Mouse (Mus musculus): ENCODE measurements around the gene Trio. TPM values are rescaled to one million over a fixed set of nuclear protein-coding genes. Genes with fewer than 3 reads are reported as not detected.

Trio gene
- polyA plus RNA-seq, 1 experiment from 2014 or later = 64.8 TPM

DNA sequence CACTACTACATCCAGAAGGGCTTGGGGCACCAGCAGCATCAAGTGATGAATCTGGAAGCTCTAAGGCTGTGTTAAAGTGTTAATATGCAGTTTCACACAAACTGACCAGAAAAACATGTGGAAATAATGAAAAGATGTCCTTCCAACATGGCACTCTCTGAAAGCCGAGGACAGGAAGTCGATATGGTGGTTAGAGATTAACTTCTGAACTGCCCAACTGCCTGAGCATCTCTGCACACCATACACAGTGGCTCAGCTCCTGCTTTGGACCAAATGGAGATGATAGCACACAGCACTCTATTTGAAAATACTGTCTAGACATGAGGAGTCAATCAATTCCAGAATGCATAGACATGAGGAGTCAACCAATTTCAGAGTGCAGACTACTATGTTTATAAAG is 40.8 kb downstream of the Trio start:
- no peak overlapping the region for H3K4me3 ChIP-seq
- H3K9ac ChIP-seq = no peak overlapping the region
- no peaks in the 10 kb centered on the region for H3K27me3 ChIP-seq
- H3K4me1 ChIP-seq = peaks cover 56% of the 10 kb centered on the region
- H3K27ac ChIP-seq = no peak overlapping the region
- no peaks in the 10 kb centered on the region for H3K36me3 ChIP-seq
- WGBS = 59% methylated on average over 2 of the region's 2 CpGs
- H3K4me2 ChIP-seq (replicated peaks) = no peak overlapping the region
- no peaks in the 10 kb centered on the region for H3K9me3 ChIP-seq
- ATAC-seq (ENCODE audit: low FRiP score, low read depth) = no peak

GRCm38 (mm10) chr15:27981764-27982500 is 43.7 kb downstream of the Trio start:
- H3K4me3 ChIP-seq = no peak overlapping the region
- no peak overlapping the region for H3K9ac ChIP-seq
- H3K9me3 ChIP-seq = no peaks in the 10 kb centered on the region
- WGBS = 34% methylated on average over 13 of the region's 13 CpGs
- H3K4me2 ChIP-seq (replicated peaks) = peak overlapping the region; percentile 0; the same call in 1 of the 2 replicates
- peak; percentile 79 for ATAC-seq (ENCODE audit: low FRiP score, low read depth)
- H3K27ac ChIP-seq = peak overlapping the region; percentile 53
- H3K4me1 ChIP-seq = peaks cover 42% of the 10 kb centered on the region
- H3K36me3 ChIP-seq = no peaks in the 10 kb centered on the region
- no peaks in the 10 kb centered on the region for H3K27me3 ChIP-seq

DNA sequence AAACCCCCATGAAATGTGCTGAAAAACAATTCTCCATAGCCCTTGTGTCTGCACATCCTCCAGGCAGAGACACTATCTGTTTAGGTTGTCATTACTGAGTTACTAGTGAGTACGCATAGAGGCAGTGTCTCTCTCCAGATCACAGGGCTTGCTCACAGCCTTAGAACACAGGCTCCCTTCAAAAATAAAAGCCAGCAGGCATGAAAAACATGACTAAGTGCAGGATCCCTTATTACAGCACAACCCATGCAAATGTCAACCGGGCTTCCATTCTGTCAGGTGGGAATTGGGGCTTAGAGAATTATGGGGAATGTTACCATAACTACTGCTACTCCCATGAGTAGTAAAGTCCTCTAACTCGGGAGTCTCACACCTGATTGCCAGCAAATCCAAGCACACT is 44.4 kb downstream of the Trio start:
- H3K27ac ChIP-seq = peak overlapping the region; percentile 53
- H3K4me3 ChIP-seq = no peak overlapping the region
- H3K27me3 ChIP-seq = no peaks in the 10 kb centered on the region
- H3K9ac ChIP-seq = no peak overlapping the region
- H3K36me3 ChIP-seq = no peaks in the 10 kb centered on the region
- peaks cover 44% of the 10 kb centered on the region for H3K4me1 ChIP-seq
- ATAC-seq (ENCODE audit: low FRiP score, low read depth) = no peak
- peak overlapping the region; percentile 0; the same call in 1 of the 2 replicates for H3K4me2 ChIP-seq (replicated peaks)
- 38% methylated on average over 3 of the region's 3 CpGs for WGBS
- H3K9me3 ChIP-seq = peaks cover under 1% of the 10 kb centered on the region

GRCm38 (mm10) chr15:27980436-27980835 is 45.2 kb downstream of the Trio start:
- no peak for ATAC-seq (ENCODE audit: low FRiP score, low read depth)
- H3K4me3 ChIP-seq = no peak overlapping the region
- H3K9ac ChIP-seq = no peak overlapping the region
- H3K27ac ChIP-seq = no peak overlapping the region
- H3K36me3 ChIP-seq = no peaks in the 10 kb centered on the region
- peaks cover 41% of the 10 kb centered on the region for H3K4me1 ChIP-seq
- 81% methylated on average over 13 of the region's 13 CpGs for WGBS
- no peak overlapping the region for H3K4me2 ChIP-seq (replicated peaks)
- no peaks in the 10 kb centered on the region for H3K27me3 ChIP-seq
- H3K9me3 ChIP-seq = peaks cover 9% of the 10 kb centered on the region

DNA sequence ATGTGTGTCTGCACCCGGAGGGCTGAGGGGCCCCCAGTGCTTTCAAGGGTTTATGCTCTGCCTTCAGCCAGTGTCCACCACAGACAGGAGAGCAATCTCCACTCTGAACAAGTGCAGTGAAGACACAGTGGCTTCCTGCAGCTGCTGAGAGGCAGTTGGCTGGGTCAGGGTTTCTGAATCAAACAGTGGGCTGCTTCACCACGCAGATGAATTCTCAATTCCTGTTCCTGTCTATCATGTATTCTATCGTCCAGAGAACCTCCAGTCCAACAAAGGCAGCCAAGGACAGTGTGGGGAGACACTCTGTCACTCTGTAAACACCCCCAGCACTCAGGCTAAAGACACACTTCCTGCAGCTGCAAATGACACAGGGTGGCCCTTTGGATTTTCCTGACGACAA is 48.7 kb downstream of the Trio start:
- peaks cover 10% of the 10 kb centered on the region for H3K9me3 ChIP-seq
- H3K4me1 ChIP-seq = peaks cover 29% of the 10 kb centered on the region
- no peaks in the 10 kb centered on the region for H3K27me3 ChIP-seq
- no peak overlapping the region for H3K4me2 ChIP-seq (replicated peaks)
- H3K27ac ChIP-seq = no peak overlapping the region
- no peak overlapping the region for H3K9ac ChIP-seq
- H3K4me3 ChIP-seq = no peak overlapping the region
- 77% methylated on average over 4 of the region's 4 CpGs for WGBS
- H3K36me3 ChIP-seq = no peaks in the 10 kb centered on the region
- ATAC-seq (ENCODE audit: low FRiP score, low read depth) = no peak

DNA sequence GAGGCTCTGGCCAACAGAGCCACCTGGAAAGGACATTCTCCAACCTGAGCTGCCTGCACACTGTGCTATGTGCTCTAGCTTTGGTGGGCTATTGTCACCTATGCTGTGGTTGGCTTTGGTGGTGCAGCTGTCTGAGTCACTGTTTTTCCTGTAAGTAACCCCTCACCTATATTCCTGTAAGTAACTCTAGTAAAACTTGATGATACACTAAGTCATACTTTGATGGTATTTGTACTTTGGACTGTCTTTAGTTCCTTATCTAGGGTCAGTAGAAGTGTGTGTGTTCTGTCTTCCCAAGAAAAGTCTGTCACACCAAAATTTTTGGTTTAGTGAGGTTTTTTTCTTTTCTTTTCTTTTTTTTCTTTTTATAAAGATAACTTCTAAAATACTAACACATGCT is 49.3 kb downstream of the Trio start:
- Histone ChIP-seq H3K27ac (no peak overlapping the region), H3K36me3 (no peaks in the 10 kb centered on the region), H3K4me3 (no peak overlapping the region), H3K27me3 (no peaks in the 10 kb centered on the region), H3K9ac (no peak overlapping the region), H3K4me1 (peaks cover 23% of the 10 kb centered on the region), H3K4me2 (replicated peaks) (no peak overlapping the region), H3K9me3 (peaks cover 10% of the 10 kb centered on the region)
- ATAC-seq (ENCODE audit: low FRiP score, low read depth) = no peak

DNA sequence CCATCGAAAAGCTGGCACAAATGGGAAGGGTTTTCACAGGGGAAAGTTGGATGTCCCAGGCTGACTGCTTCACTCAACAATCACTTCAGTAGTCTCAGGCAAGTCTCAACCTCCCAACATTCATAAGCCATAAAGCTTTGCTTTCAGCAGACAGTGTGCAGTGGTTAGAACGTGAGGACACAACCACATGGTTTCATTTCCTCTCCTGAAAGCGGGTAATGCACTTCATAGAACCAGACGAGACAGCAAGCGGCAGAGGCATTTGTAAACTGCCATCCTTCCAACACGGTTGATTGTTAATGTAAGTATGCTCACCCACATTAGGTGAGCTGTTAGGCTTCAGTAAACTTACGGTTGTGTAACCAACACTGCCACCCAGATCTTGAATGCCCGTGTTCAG is 51.0 kb downstream of the Trio start:
- Histone ChIP-seq H3K4me3 (no peak overlapping the region), H3K9ac (no peak overlapping the region), H3K36me3 (no peaks in the 10 kb centered on the region), H3K27me3 (no peaks in the 10 kb centered on the region), H3K9me3 (peaks cover 10% of the 10 kb centered on the region), H3K27ac (no peak overlapping the region), H3K4me1 (peaks cover 9% of the 10 kb centered on the region), H3K4me2 (replicated peaks) (no peak overlapping the region)
- 84% methylated on average over 8 of the region's 8 CpGs for WGBS
- no peak for ATAC-seq (ENCODE audit: low FRiP score, low read depth)

- 58% methylated on average over 8 of the region's 8 CpGs for WGBS
- H3K9me3 ChIP-seq = no peaks in the 10 kb centered on the region
- H3K27me3 ChIP-seq = no peaks in the 10 kb centered on the region
- H3K4me1 ChIP-seq = peaks cover 24% of the 10 kb centered on the region
- H3K36me3 ChIP-seq = no peaks in the 10 kb centered on the region
- H3K4me3 ChIP-seq = no peak overlapping the region
- no peak overlapping the region for H3K27ac ChIP-seq
- ATAC-seq (ENCODE audit: low FRiP score, low read depth) = no peak
- H3K4me2 ChIP-seq (replicated peaks) = no peak overlapping the region
- H3K9ac ChIP-seq = no peak overlapping the region
Observed at GRCm38 (mm10) chr15:27968183-27968582, 57.5 kb downstream of the Trio start.

DNA sequence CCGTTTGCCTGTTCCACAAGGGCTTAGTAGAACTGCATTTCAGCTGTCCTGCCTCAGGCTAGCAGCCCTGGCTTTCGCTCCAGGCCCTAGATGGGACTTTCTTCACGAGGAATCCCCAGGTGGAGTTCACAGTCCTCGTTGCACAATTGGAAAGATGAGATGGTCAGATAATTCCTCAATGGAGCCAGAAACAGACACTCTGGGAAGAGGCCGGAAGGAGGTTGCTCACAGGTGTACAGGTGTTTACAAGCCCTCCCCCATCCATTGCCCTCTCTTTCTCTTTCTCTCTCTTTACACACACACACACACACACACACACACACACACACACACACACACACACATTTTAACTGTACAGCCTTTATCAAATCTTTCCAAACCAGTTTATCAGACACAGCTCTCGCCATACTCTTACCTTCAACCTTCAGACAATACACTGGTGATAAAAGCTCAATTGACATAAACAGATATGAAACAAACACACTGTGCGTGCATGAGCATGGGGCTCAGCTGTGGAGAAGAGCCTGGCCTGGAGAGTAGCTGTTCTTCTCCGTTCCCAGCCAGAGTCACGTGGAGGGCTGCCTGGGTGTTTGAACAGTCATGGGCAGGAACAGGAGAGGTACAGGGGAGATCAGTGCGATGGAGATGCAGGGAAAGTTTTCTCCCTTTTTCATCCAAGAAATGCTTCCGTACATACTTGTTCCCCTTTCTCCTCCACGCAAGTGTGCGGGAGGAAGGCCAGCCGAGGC is 58.3 kb downstream of the Trio start:
- no peaks in the 10 kb centered on the region for H3K27me3 ChIP-seq
- no peak overlapping the region for H3K4me2 ChIP-seq (replicated peaks)
- H3K4me1 ChIP-seq = peaks cover 33% of the 10 kb centered on the region
- ATAC-seq (ENCODE audit: low FRiP score, low read depth) = no peak
- H3K27ac ChIP-seq = no peak overlapping the region
- no peak overlapping the region for H3K4me3 ChIP-seq
- H3K9ac ChIP-seq = no peak overlapping the region
- H3K36me3 ChIP-seq = no peaks in the 10 kb centered on the region
- H3K9me3 ChIP-seq = no peaks in the 10 kb centered on the region
- WGBS = 75% methylated on average over 14 of the region's 14 CpGs

- Histone ChIP-seq H3K36me3 (no peaks in the 10 kb centered on the region), H3K27me3 (no peaks in the 10 kb centered on the region), H3K4me2 (replicated peaks) (no peak overlapping the region), H3K9ac (no peak overlapping the region), H3K9me3 (no peaks in the 10 kb centered on the region), H3K4me1 (peaks cover 56% of the 10 kb centered on the region), H3K4me3 (no peak overlapping the region), H3K27ac (no peak overlapping the region)
- ATAC-seq (ENCODE audit: low FRiP score, low read depth) = no peak
- 69% methylated on average over 6 of the region's 6 CpGs for WGBS
Observed at GRCm38 (mm10) chr15:27964877-27965276, 60.8 kb downstream of the Trio start.

DNA sequence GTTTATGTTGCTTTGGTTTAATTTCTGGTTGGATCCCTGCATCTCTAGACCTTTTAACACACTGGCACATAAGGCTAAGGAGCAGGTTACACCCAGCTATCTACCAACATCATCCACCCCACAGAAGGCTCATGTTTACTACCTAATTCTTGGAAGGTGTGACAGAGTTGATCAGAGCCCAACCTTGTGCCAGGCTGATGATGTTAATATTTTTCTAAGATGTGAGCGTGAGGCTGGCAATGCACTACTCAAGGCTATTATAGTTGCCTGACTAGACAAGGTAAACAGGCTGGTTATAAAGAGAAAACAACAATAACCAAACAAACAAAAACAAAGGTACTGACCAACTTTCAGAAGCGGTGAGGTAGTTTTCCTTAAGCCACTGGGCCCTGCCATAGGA is 62.1 kb downstream of the Trio start:
- Histone ChIP-seq H3K9ac (no peak overlapping the region), H3K27ac (no peak overlapping the region), H3K4me1 (peaks cover 63% of the 10 kb centered on the region), H3K4me2 (replicated peaks) (no peak overlapping the region), H3K4me3 (no peak overlapping the region), H3K27me3 (no peaks in the 10 kb centered on the region), H3K36me3 (no peaks in the 10 kb centered on the region), H3K9me3 (no peaks in the 10 kb centered on the region)
- WGBS = 84% methylated on average over 2 of the region's 2 CpGs
- ATAC-seq (ENCODE audit: low FRiP score, low read depth) = no peak

DNA sequence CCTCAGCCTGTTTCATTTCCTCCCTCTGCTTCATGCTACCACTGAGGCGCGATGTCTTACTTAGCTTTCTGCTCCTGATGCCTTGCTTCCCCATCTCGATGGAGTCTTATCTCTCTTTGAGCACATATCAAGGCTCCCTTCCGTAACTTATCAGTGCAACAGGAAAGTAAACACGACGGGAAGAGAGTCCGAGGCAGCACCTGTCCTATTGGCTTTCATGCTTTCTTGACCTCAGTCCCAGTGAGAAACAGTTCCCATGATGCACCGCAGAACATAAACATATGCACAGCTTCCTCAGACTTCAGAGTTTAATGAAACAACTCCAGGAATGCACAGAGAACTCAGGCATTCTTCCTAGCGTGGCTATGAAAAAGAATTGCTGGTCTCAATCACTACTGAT is 65.0 kb downstream of the Trio start:
- no peak overlapping the region for H3K27ac ChIP-seq
- no peak overlapping the region for H3K4me3 ChIP-seq
- no peaks in the 10 kb centered on the region for H3K27me3 ChIP-seq
- no peak for ATAC-seq (ENCODE audit: low FRiP score, low read depth)
- 0 out of 2 replicates have a peak, but pooled peaks cover 3% of the 10 kb centered on the region for H3K36me3 ChIP-seq
- no peaks in the 10 kb centered on the region for H3K9me3 ChIP-seq
- H3K4me1 ChIP-seq = peaks cover 64% of the 10 kb centered on the region
- no peak overlapping the region for H3K9ac ChIP-seq
- no peak overlapping the region for H3K4me2 ChIP-seq (replicated peaks)
- 62% methylated on average over 9 of the region's 9 CpGs for WGBS
